Mouse (Mus musculus) gastrocnemius, postnatal 25 days (tissue): ENCODE measurements around the gene Plekha7. TPM values are rescaled to one million over a fixed set of nuclear protein-coding genes. Genes with fewer than 3 reads are reported as not detected.

Source experiments
- DNase-seq: peaks from one replicate; pipeline ENCODE4 v3.0.0; 2022
- total RNA-seq, 2 experiments: library from RNA; stranded (reverse); gene quantifications; 1 replicate in 1 of 2; 2 replicates in 1 of 2; pipeline ENCODE4 v1.2.3; 2021

Plekha7 gene
- total RNA-seq, 2 experiments from 2014 or later, result 1.4 to 1.7 TPM

- DNase-seq, result no peak
These were observed 19.2 kb downstream of the Plekha7 start for GRCm38 (mm10) chr7:116288996-116289395.

DNA sequence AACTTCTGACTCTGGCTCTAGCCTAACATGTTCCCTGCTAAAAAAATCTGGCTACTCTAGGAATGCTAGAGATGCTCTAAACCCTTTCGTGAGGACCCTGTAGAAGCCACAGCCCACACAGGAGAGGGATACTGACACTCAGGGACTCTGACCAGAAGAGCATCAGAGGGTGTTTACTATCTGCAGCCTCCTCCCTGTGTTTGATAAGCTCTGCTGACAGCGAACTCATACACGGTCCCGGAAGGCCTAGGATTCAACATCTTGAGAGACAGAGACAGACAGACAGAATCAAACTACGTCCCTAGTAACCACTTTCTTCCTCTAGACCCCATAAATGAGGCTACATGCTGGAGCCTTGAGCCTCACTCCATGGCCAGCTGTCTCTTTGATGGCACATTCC lies 20.2 kb downstream of the Plekha7 start:
- DNase-seq, result no peak

DNA sequence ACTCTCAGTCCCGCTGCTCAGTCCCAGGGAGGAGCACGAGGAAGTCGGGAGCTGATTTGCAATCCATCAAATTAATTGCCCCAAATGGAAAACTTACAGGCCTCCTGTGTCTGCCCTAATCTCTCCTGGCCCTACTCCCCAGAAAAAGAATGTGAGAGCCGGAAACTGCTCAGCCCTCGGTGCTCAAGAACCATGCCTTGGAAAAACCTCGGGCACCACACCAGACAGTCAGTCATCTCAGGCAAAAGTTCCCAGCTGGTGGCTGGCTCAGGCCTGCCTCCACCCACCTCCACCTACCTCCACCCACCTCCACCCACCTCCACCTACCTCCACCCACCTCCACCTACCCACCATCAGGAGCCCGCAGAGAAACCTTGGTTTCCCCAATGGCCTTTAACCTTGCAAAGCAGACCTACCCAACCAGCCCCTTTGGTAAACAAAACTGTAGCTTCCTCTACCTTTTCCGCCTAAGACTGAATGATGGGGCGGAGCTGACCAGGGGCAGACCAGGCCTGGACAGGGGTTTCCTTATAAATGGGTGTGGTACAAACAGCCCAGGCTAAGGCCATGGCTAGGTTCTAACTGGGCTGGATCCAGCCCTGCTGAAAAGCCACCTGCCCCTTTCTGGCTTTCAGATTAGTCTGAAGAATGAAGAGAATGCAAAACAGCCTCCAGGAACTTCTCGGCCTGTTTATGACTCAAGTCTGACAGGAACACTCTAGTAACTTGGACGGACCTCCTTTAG lies 21.4 kb downstream of the Plekha7 start:
- DNase-seq, result no peak

- no peak for DNase-seq
These were observed 22.0 kb downstream of the Plekha7 start for GRCm38 (mm10) chr7:116286173-116286572.

DNA sequence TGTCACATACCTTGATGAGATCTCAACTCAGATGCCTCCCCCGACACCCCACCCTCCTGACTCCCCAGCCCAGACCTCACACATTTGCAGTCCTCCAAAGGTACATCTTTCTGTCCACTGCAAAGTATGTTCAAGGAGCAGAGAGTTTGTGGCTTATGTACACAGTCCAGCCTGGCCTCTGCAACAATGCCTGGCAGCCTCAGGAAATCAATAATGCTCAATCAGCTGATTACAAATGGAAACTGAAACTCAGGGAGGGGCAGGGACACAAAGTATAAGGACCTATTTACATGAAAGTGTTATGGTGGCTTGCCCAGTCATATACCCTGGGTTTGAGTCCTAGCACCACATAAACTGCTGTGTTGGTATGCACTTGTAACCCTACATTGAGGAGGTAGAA lies 23.0 kb downstream of the Plekha7 start:
- DNase-seq, result no peak

- DNase-seq, result no peak
These were observed 25.4 kb downstream of the Plekha7 start for GRCm38 (mm10) chr7:116282755-116283154.

- no peak for DNase-seq
These were observed 28.1 kb downstream of the Plekha7 start for GRCm38 (mm10) chr7:116280126-116280525.

GRCm38 (mm10) chr7:116278280-116278679 lies 29.9 kb downstream of the Plekha7 start:
- DNase-seq, result no peak

DNA sequence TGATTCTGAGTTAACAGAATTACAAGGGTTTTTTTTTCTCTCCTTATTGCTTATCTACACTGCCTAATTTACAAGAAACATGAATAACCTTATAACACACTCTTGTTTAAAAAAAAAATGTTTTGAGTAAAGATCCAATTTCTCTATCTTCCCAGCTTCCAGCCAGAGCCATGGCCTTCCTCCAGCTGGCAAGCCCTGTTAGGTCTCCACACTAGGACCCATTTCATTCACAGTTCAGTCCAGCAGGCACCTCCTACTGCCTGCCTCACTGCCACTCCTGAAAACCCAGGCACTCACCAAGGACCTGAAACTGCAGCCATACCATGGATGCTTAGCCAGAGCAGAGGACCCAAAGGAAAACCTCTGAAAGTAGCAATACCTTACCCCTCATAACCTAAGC lies 31.9 kb downstream of the Plekha7 start:
- no peak for DNase-seq

DNA sequence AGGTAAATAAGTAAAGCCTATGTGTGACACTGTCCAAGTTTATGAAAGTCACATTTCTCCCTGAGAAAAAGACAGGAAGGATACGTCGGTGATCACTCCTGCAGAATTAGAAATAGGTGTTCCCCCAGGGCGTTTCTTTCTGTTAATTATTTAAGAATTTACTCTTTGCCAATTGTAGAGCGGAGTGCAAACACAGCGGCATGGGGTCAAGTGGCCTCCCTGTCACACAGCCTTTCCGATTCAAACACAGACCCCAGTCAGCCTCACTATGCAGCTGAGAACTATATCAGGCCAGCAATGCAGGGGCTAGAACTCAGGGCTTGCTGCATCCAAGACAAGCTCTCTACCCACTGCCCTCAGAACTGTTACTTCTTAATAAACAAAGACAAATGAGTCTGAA lies 35.1 kb downstream of the Plekha7 start:
- no peak for DNase-seq

DNA sequence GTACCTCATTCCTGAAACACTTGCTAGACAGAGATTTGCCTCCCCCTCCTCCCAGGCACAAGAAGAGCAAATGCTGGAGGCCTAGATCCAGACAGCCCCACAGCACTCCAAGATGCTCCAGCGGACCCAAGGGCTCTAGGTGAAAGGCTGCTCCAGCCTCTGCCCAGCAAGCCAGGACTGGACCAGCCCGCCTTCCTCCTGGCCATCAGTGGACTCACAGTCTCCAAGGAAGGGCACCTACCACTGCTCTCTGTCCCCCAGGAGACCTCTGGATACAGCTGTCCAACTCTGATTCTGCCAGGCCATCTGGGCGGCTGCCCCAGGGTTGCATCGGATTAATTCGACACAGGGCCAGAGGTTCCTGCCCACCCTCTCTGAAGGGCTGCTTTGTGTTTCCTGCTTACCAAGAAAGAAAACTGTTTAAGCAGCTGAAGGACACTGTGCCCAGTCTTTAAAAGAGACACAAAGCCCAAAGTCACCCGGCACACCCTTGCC lies 38.6 kb downstream of the Plekha7 start:
- DNase-seq, result no peak

- DNase-seq, result no peak
These were observed 39.9 kb downstream of the Plekha7 start for GRCm38 (mm10) chr7:116268113-116268926.

GRCm38 (mm10) chr7:116263281-116263680 lies 44.9 kb downstream of the Plekha7 start:
- no peak for DNase-seq

GRCm38 (mm10) chr7:116262508-116262907 lies 45.7 kb downstream of the Plekha7 start:
- DNase-seq, result no peak

DNA sequence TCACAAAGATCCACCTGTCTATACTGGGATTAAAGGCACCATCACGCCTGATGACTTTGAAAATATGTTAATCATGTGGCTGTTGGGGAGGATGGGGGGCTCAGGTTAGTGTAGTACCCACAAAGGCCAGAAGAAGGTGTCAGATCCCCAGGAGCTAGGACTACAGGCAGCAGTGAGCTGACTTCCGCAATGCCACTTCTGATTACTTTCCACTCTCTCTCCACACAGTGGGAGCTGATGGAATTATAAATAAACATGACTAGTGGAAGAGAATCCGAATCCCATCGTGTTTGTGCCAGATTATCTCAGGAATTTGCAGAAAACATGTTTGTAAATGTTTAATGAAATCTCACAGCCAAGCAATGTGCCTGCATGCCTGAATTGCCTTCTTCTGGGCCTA lies 46.1 kb downstream of the Plekha7 start:
- no peak for DNase-seq

GRCm38 (mm10) chr7:116260826-116261615 lies 47.2 kb downstream of the Plekha7 start:
- DNase-seq, result no peak

DNA sequence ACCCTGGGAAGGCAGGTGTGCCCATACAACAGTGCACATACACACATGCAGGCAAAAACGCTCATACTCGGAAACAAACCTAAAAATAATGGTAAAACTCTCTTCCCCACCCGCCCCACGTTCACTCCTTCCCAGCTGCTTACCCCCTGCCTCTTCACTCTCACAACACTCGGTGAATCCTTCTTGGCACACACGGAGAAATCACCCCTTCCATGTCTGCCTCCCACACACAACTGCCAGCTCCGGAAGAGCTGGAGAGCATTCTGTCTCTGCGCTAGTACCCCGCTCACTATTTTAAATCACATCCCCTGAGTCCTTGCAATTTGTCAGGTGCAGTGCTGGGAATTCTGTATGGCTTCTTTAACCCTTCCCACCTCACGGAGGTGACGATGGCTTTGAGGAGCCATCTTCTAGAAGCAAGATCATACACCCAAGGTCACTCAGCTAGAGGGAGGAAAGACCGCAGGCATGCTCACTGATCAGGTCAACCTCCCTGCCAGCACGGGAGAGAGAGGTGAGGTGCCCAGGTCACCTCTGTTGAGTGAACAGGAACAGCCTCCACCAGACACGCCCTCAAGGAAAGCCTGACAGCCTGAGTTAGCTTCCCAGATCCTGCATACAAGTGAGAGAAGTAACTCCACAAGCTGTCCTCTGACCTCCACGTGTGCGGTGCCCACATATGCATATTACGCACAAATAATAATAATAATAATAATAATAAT lies 49.6 kb downstream of the Plekha7 start:
- no peak for DNase-seq

- no peak for DNase-seq
These were observed 50.2 kb downstream of the Plekha7 start for GRCm38 (mm10) chr7:116257953-116258352.

DNA sequence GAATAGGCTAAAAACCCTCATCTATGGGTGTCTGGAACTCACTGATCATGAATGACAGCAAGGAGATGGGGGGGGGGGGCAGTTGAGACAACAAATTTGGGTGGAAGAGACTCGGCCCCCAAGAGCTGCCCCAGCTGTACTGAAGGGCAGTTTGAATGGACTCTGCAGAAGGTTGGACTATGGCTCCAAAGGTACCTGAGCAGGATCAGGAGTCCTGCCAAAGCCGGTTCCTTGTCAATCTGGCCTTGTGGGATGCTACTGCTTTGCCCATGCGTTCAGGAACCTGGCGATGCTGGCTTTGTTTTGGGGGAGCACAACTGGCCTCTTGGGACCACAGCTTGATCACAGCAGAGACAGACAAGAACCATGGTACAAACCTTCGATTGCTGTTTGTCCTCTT lies 52.5 kb downstream of the Plekha7 start:
- no peak for DNase-seq

DNA sequence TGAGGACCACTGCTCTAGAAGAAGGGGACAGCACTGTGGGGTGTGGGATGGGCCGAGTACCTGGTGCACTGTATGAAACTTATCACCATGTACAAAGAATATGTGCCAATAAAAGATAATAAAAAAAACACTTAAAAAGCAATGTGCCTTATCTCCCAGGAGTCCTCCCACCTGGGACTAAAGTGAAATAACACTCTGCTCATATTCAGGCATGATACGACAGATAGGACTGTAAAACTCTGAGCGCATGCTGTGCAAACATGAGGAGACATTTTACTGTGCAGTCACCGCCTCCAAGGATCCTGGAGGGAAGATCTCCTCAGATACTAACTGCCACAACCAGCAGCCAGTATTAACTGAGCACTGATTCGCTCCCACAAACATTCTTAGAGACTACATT lies 53.5 kb downstream of the Plekha7 start:
- DNase-seq, result no peak

DNA sequence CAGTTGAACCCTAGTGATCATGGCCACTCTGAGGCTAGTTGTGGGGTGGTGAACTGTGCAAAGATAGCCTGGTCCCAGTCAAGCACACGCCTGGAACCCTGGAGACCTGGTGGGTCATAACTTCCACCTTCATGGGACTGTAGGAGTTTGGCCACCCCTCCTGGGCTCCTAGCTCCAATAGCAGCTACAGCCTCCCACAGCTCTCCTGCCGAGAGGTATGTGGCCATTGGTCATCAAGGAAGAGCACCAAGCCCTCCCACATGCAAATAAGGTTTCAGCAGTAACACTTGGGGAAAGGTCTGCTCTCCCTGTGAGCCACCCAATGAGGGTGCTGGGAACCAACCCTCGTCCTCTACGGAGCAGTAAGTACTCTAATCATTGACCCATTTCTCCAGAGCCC lies 55.7 kb downstream of the Plekha7 start:
- DNase-seq, result no peak

GRCm38 (mm10) chr7:116251516-116251915 lies 56.7 kb downstream of the Plekha7 start:
- no peak for DNase-seq
